Mouse (Mus musculus) MEL (cell line): ENCODE data around the gene Sept12.

Experiments used
- MEF2A ChIP-seq: IDR thresholded peaks from 2 replicates; pipeline ENCODE4 v1.6.1; 2014; ENCODE audit warnings: low read depth, mild to moderate bottlenecking, inconsistent platforms, low read length, improper control_type of control experiment; ENCODE audit not compliant: poor library complexity, insufficient replicate concordance, severe bottlenecking; ENCODE audit errors: extremely low read depth
- RCOR1 ChIP-seq: IDR thresholded peaks from 2 replicates; pipeline ENCODE4 v1.6.1; 2012; ENCODE audit warnings: low read depth, mild to moderate bottlenecking, inconsistent platforms, low read length, improper control_type of control experiment
- ZC3H11A ChIP-seq: IDR thresholded peaks from 2 replicates; pipeline ENCODE4 v1.6.1; 2012; ENCODE audit warnings: low read depth, mild to moderate bottlenecking, inconsistent platforms, low read length, improper control_type of control experiment

DNA sequence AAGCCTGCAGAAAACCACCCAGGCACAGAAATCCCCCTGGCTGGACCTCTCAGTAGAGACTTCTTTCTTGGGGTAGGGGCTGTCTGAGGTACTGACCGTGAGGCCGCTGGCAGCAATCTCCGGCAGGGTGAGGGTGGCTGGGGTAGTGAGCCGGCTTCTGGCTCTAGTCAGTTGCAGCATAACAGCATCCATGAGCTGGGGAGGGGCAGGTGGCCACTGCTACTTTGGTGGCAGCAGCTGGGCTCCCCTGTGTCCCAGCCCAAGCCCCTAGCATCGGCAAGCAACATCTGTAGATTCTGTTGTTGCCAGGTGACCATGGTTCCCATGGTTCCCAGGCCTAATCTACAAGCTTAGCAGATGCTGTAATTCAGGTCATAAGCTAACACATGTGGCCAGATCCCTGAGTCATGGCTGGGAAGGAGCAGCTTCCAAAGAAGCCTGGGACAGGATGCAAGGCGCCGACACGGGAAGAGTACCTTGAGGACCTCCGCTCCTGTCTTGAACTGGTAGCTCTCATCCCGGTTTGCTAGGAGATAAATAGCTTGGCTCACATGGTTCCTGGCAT is 12.8 kb upstream of the Sept12 start:
- TF ChIP-seq MEF2A (no peak), RCOR1 (no peak), ZC3H11A (no peak)
